18 mouse cellular contexts compared by ENCODE assay signal in genomic region chr2:25310969-25311368, GRCm38 (mm10). TPM values are rescaled to one million over a fixed set of nuclear protein-coding genes. Genes with fewer than 3 reads are reported as not detected.
A peak's percentile ranks its signal among the peaks of the same experiment; 100 is the strongest.
DNase-seq lines count a peak whose midpoint lies in the region; ATAC-seq and TF ChIP-seq lines count a peak whose summit lies in the region.
"Had no signal": no experiment of that assay in that cellular context is flagged by ENCODE, and none has a peak within 500 bp of the region (broad histone marks: within the 10 kb centered on the region; RNA-seq: fewer than 3 reads in every experiment).

No protein-coding gene starts in this region.

- no peak for ATAC-seq in heart, embryonic 11.5 days (replicated peaks; ENCODE audit: insufficient number of reproducible peaks, low FRiP score, low TSS enrichment)
- ATAC-seq in midbrain, embryonic 15.5 days (replicated peaks), result 0 out of 2 replicates have a peak, but pooled peaks have one; percentile 27
- ATAC-seq in midbrain, embryonic 13.5 days, result no peak
- ATAC-seq in common myeloid progenitor, adult 5-6 weeks (replicated peaks; ENCODE audit: low read depth, poor library complexity, severe bottlenecking), result peak; percentile 33; the same call in 1 of the 2 replicates
- no peak for ATAC-seq in stomach, postnatal 0 days (ENCODE audit: low FRiP score, low TSS enrichment)
- ATAC-seq: Patski had no signal

- H3K27ac ChIP-seq in heart, embryonic 11.5 days (ENCODE audit: low read depth, low read length), result no peak overlapping the region
- no peak overlapping the region for H3K27ac ChIP-seq in midbrain, embryonic 15.5 days
- H3K27ac ChIP-seq in midbrain, embryonic 13.5 days, result no peak overlapping the region
- H3K27ac ChIP-seq in stomach, postnatal 0 days (replicated peaks), result no peak overlapping the region
- H3K27ac ChIP-seq: heart, embryonic 13.5 days; hindbrain, embryonic 13.5 days; liver, embryonic 15.5 days; macrophage had no signal

- H3K9ac ChIP-seq in heart, embryonic 11.5 days (ENCODE audit: low read depth, low read length), result no peak overlapping the region
- no peak overlapping the region for H3K9ac ChIP-seq in midbrain, embryonic 15.5 days
- no peak overlapping the region for H3K9ac ChIP-seq in midbrain, embryonic 13.5 days (replicated peaks)
- no peak overlapping the region for H3K9ac ChIP-seq in stomach, postnatal 0 days (ENCODE audit: low read length)
- H3K9ac ChIP-seq: heart, embryonic 13.5 days; hindbrain, embryonic 13.5 days; liver, embryonic 15.5 days had no signal

- H3K4me3 ChIP-seq in heart, embryonic 11.5 days (ENCODE audit: low read depth, low read length), result no peak overlapping the region
- H3K4me3 ChIP-seq in midbrain, embryonic 15.5 days, result no peak overlapping the region
- no peak overlapping the region for H3K4me3 ChIP-seq in midbrain, embryonic 13.5 days (replicated peaks)
- no peak overlapping the region for H3K4me3 ChIP-seq in stomach, postnatal 0 days (ENCODE audit: low read depth, low read length)
- H3K4me3 ChIP-seq: heart, embryonic 13.5 days; hindbrain, embryonic 13.5 days; liver, embryonic 15.5 days had no signal

- H3K36me3 ChIP-seq in heart, embryonic 11.5 days (ENCODE audit: control insufficient read depth, insufficient read depth, low read length), result no peaks in the 10 kb centered on the region
- peaks cover 22% of the 10 kb centered on the region; the same call in 1 of the 2 replicates for H3K36me3 ChIP-seq in midbrain, embryonic 15.5 days (replicated peaks)
- H3K36me3 ChIP-seq in midbrain, embryonic 13.5 days, result peaks cover 17% of the 10 kb centered on the region
- no peaks in the 10 kb centered on the region for H3K36me3 ChIP-seq in stomach, postnatal 0 days (ENCODE audit: control insufficient read depth, insufficient read depth, low read length)
- H3K36me3 ChIP-seq: heart, embryonic 13.5 days; liver, embryonic 15.5 days had no signal

- TF ChIP-seq EP300 in stomach, postnatal 0 days (optimal IDR thresholded peaks at IDR 0.05), result no peak

- H3K27me3 ChIP-seq in heart, embryonic 11.5 days (ENCODE audit: control insufficient read depth, insufficient read depth, low read length), result peaks cover 93% of the 10 kb centered on the region
- peaks cover 95% of the 10 kb centered on the region for H3K27me3 ChIP-seq in midbrain, embryonic 15.5 days (replicated peaks)
- peaks cover 98% of the 10 kb centered on the region for H3K27me3 ChIP-seq in midbrain, embryonic 13.5 days
- no peaks in the 10 kb centered on the region for H3K27me3 ChIP-seq in stomach, postnatal 0 days (ENCODE audit: control insufficient read depth, insufficient read depth, low read length)

- intact Hi-C loops in left cerebral cortex, postnatal 14 days (cut with DNase I), result no loop called here

- 1% methylated on average over 22 of the region's 22 CpGs for WGBS in heart, embryonic 11.5 days (ENCODE audit: insufficient replicate concordance)
- WGBS in midbrain, embryonic 15.5 days, result 7% methylated on average over 22 of the region's 22 CpGs
- WGBS in midbrain, embryonic 13.5 days, result 3% methylated on average over 22 of the region's 22 CpGs
- 2% methylated on average over 22 of the region's 22 CpGs for WGBS in stomach, postnatal 0 days

- no peaks in the 10 kb centered on the region for H3K4me1 ChIP-seq in heart, embryonic 11.5 days (ENCODE audit: control insufficient read depth, insufficient read depth, low read length)
- no peaks in the 10 kb centered on the region for H3K4me1 ChIP-seq in midbrain, embryonic 15.5 days
- H3K4me1 ChIP-seq in midbrain, embryonic 13.5 days (replicated peaks), result no peaks in the 10 kb centered on the region
- H3K4me1 ChIP-seq in stomach, postnatal 0 days (replicated peaks; ENCODE audit: control insufficient read depth, insufficient read depth), result no peaks in the 10 kb centered on the region
- H3K4me1 ChIP-seq: heart, embryonic 13.5 days; hindbrain, embryonic 13.5 days; liver, embryonic 15.5 days had no signal

- DNase-seq in heart, adult 11 months, result peak; percentile 80
- no peak for DNase-seq in stomach, postnatal 0 days (ENCODE audit: low spot score)
- no peak for DNase-seq in left cerebral cortex, postnatal 14 days (ENCODE audit: low spot score in 2 of 2)
- DNase-seq: adrenal gland, adult 2 months; kidney, postnatal 14 days; layer of hippocampus, postnatal 36 days had no signal

- no peaks in the 10 kb centered on the region for H3K9me3 ChIP-seq in heart, embryonic 11.5 days (replicated peaks; ENCODE audit: control insufficient read depth, low read length)
- no peaks in the 10 kb centered on the region for H3K9me3 ChIP-seq in midbrain, embryonic 15.5 days
- no peaks in the 10 kb centered on the region for H3K9me3 ChIP-seq in midbrain, embryonic 13.5 days
- no peaks in the 10 kb centered on the region for H3K9me3 ChIP-seq in stomach, postnatal 0 days (ENCODE audit: control insufficient read depth, low read length)
- H3K9me3 ChIP-seq: heart, embryonic 13.5 days; hindbrain, embryonic 13.5 days; liver, embryonic 15.5 days had no signal

- H3K4me2 ChIP-seq in heart, embryonic 11.5 days, result no peak overlapping the region; the same call in 1 of the 2 replicates
- H3K4me2 ChIP-seq in midbrain, embryonic 15.5 days, result no peak overlapping the region
- H3K4me2 ChIP-seq in midbrain, embryonic 13.5 days (replicated peaks), result no peak overlapping the region
- H3K4me2 ChIP-seq in stomach, postnatal 0 days (replicated peaks; ENCODE audit: low read depth), result peak overlapping the region; percentile 27
- H3K4me2 ChIP-seq: heart, embryonic 13.5 days; hindbrain, embryonic 13.5 days; liver, embryonic 15.5 days had no signal

- TF ChIP-seq CTCF in stomach, postnatal 0 days (IDR thresholded peaks at IDR 0.05; ENCODE audit: low read depth), result no peak; the same call in 1 of the 2 replicates

RNA-seq across cellular contexts. Expression of gene Grin1, which starts 8.0 kb away (rescaled TPM):
- 0.96 and 1.1 TPM in 2 replicates for polyA plus RNA-seq in heart, embryonic 11.5 days (2014; fragmentation: Nextera tagmentation; extraction: Ambion mirVana)
- polyA plus RNA-seq in midbrain, embryonic 15.5 days (2015; fragmentation: Nextera tagmentation; extraction: Ambion mirVana), result 49.1 and 51.5 TPM in 2 replicates
- 17.5 and 19.0 TPM in 2 replicates for polyA plus RNA-seq in midbrain, embryonic 13.5 days (2015; fragmentation: Nextera tagmentation; extraction: Ambion mirVana)
- total RNA-seq in common myeloid progenitor, adult 5-6 weeks (2017), result not detected in 2 replicates
- polyA plus RNA-seq in stomach, postnatal 0 days (2015; fragmentation: Nextera tagmentation; extraction: Ambion mirVana), result 1.3 TPM in 2 replicates
- 100 to 1,000 TPM; 477 to 493 TPM for total RNA-seq in left cerebral cortex, postnatal 14 days (2021)
- polyA plus RNA-seq: liver, embryonic 15.5 days; macrophage had no signal

RNA-seq across cellular contexts. Expression of gene Man1b1, which starts 21.2 kb away (rescaled TPM):
- polyA plus RNA-seq in heart, embryonic 11.5 days (2014; fragmentation: Nextera tagmentation; extraction: Ambion mirVana), result 47.9 and 68.4 TPM in 2 replicates
- polyA plus RNA-seq in midbrain, embryonic 15.5 days (2015; fragmentation: Nextera tagmentation; extraction: Ambion mirVana), result 44.3 and 50.3 TPM in 2 replicates
- polyA plus RNA-seq in midbrain, embryonic 13.5 days (2015; fragmentation: Nextera tagmentation; extraction: Ambion mirVana), result 60.0 and 66.4 TPM in 2 replicates
- total RNA-seq in common myeloid progenitor, adult 5-6 weeks (2017), result 40.8 and 41.3 TPM in 2 replicates
- 29.2 and 29.9 TPM in 2 replicates for polyA plus RNA-seq in stomach, postnatal 0 days (2015; fragmentation: Nextera tagmentation; extraction: Ambion mirVana)
- total RNA-seq in left cerebral cortex, postnatal 14 days (2021), result 10 to 100 TPM; 57.2 to 59.0 TPM

RNA-seq across cellular contexts. Expression of gene Lrrc26, which starts 21.3 kb away (rescaled TPM):
- not detected in 2 replicates for polyA plus RNA-seq in heart, embryonic 11.5 days (2014; fragmentation: Nextera tagmentation; extraction: Ambion mirVana)
- polyA plus RNA-seq in midbrain, embryonic 15.5 days (2015; fragmentation: Nextera tagmentation; extraction: Ambion mirVana), result 0.14 and 0.23 TPM in 2 replicates
- 0.27 TPM in 1 of 2 replicates, not detected in the other for polyA plus RNA-seq in midbrain, embryonic 13.5 days (2015; fragmentation: Nextera tagmentation; extraction: Ambion mirVana)
- not detected in 2 replicates for total RNA-seq in common myeloid progenitor, adult 5-6 weeks (2017)
- polyA plus RNA-seq in stomach, postnatal 0 days (2015; fragmentation: Nextera tagmentation; extraction: Ambion mirVana), result 34.9 and 42.1 TPM in 2 replicates
- not detected for total RNA-seq in left cerebral cortex, postnatal 14 days (2021)
- total RNA-seq: adrenal gland, adult 2 months; layer of hippocampus, postnatal 36 days had no signal
- polyA plus RNA-seq: adrenal gland, adult 2 months; embryonic facial prominence, embryonic 11.5 days; heart, embryonic 13.5 days; hindbrain, embryonic 13.5 days; limb, embryonic 11.5 days; liver, embryonic 15.5 days; macrophage; Patski had no signal

RNA-seq across cellular contexts. Expression of gene Tmem210, which starts 23.0 kb away (rescaled TPM):
- polyA plus RNA-seq in heart, embryonic 11.5 days (2014; fragmentation: Nextera tagmentation; extraction: Ambion mirVana), result not detected in 2 replicates
- not detected in 2 replicates for polyA plus RNA-seq in midbrain, embryonic 15.5 days (2015; fragmentation: Nextera tagmentation; extraction: Ambion mirVana)
- polyA plus RNA-seq in midbrain, embryonic 13.5 days (2015; fragmentation: Nextera tagmentation; extraction: Ambion mirVana), result not detected in 2 replicates
- total RNA-seq in common myeloid progenitor, adult 5-6 weeks (2017), result not detected in 2 replicates
- polyA plus RNA-seq in stomach, postnatal 0 days (2015; fragmentation: Nextera tagmentation; extraction: Ambion mirVana), result not detected in 2 replicates
- total RNA-seq in left cerebral cortex, postnatal 14 days (2021), result not detected
- total RNA-seq: adrenal gland, adult 2 months; layer of hippocampus, postnatal 36 days had no signal
- polyA plus RNA-seq: adrenal gland, adult 2 months; embryonic facial prominence, embryonic 11.5 days; heart, embryonic 13.5 days; hindbrain, embryonic 13.5 days; limb, embryonic 11.5 days; liver, embryonic 15.5 days; macrophage; Patski; spleen, adult 2 months had no signal

RNA-seq across cellular contexts. Expression of gene Anapc2, which starts 38.7 kb away (rescaled TPM):
- 73.0 and 76.1 TPM in 2 replicates for polyA plus RNA-seq in heart, embryonic 11.5 days (2014; fragmentation: Nextera tagmentation; extraction: Ambion mirVana)
- polyA plus RNA-seq in midbrain, embryonic 15.5 days (2015; fragmentation: Nextera tagmentation; extraction: Ambion mirVana), result 153 and 157 TPM in 2 replicates
- 147 and 149 TPM in 2 replicates for polyA plus RNA-seq in midbrain, embryonic 13.5 days (2015; fragmentation: Nextera tagmentation; extraction: Ambion mirVana)
- total RNA-seq in common myeloid progenitor, adult 5-6 weeks (2017), result 35.1 and 53.1 TPM in 2 replicates
- polyA plus RNA-seq in stomach, postnatal 0 days (2015; fragmentation: Nextera tagmentation; extraction: Ambion mirVana), result 57.5 and 59.6 TPM in 2 replicates
- total RNA-seq in left cerebral cortex, postnatal 14 days (2021), result 10 to 100 TPM; 69.8 to 73.2 TPM

Comparison
In these comparisons a context has a peak if more than half of its experiments do, and no peak if none do; other contexts are left out.
1. ATAC-seq: peak in midbrain, embryonic 15.5 days (single experiment) and common myeloid progenitor, adult 5-6 weeks (single experiment); none in heart, embryonic 11.5 days (single experiment), midbrain, embryonic 13.5 days (single experiment) and stomach, postnatal 0 days (single experiment).
2. RNA of gene Lrrc26, which starts 21.3 kb away (polyA plus RNA-seq): 34.9 to 42.1 TPM in stomach, postnatal 0 days; 0.27 TPM in midbrain, embryonic 13.5 days, 0.14 to 0.23 TPM in midbrain, embryonic 15.5 days and not detected in heart, embryonic 11.5 days; every median in the first group is over 10 times any median in the second.